Mouse (Mus musculus) right cerebral cortex, postnatal 4 days (tissue): ENCODE measurements around the gene Babam1.

Experiments
- DNase-seq: peaks from one replicate; pipeline ENCODE4 v3.0.0-alpha.2; 2022

The Babam1 gene

DNA sequence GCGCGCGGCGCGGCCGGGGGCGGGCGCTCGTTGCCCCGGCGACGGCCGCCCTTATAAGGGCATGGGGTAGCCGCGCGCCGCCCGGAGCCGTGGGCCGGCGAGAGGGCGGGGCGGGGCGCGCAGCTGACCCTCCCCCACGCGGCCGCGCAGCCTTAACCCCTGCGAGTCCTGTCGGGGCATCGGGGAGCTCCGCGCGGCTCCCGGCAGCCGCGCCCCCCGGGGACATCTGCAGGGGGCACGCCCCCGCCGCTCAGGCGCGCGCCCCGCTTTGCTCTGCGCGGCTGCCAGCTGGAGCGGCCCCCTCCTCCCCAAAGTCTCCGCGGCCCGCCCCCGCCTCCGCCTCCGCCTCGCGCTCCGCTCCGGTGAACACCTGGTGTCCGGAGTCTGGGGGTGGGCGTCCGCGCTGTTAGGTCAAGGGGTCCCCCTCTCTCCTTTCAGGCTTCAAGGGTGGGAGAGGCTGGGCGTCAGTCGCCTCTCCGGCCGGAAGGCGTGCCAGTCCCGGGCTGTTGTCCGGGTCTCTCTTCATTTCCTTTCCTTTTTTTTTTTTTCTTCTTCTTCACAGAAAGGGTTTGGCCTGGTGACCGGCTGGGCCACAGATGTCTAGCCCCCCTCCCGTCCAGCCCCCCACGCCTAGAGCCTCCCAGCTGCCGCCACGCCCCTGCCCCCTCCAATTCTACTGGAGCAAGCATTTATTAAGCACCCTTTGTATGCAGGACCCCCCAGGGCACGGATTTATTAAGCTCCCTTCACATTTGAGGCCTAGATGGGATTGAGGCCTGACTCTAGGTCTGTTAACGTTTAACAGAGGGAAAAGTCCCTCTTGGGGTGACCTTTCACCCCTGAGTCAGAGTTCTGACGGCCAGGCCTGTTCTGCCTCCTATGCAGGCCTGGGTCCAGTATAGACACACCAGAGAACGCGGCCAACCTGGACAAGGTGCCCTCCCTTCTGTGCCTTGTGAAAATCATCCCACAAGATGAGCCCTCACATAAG lies 14.4 kb upstream of the Babam1 start:
- peak; percentile 73 for DNase-seq

- no peak for DNase-seq
These were observed 13.3 kb upstream of the Babam1 start for GRCm38 (mm10) chr8:71383396-71383795.

DNA sequence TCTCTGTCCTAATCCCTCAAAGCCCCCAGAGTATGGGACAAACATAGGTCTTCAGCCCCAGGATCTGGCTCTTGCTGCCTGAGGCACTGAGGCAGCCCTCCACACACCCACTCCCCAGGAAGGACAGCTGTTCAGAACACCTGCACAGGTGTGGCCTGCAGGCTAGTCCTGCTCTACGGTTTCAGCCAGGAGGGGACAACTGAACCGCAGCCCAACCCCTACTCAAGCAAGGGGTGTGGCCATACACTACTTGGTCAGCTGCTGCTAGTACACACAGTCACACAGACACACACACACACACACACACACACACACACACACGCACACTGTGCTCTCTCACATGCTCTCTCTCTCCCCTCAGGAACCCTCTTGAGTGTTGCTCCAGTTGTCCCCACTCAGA lies 12.8 kb upstream of the Babam1 start:
- DNase-seq: no peak

DNA sequence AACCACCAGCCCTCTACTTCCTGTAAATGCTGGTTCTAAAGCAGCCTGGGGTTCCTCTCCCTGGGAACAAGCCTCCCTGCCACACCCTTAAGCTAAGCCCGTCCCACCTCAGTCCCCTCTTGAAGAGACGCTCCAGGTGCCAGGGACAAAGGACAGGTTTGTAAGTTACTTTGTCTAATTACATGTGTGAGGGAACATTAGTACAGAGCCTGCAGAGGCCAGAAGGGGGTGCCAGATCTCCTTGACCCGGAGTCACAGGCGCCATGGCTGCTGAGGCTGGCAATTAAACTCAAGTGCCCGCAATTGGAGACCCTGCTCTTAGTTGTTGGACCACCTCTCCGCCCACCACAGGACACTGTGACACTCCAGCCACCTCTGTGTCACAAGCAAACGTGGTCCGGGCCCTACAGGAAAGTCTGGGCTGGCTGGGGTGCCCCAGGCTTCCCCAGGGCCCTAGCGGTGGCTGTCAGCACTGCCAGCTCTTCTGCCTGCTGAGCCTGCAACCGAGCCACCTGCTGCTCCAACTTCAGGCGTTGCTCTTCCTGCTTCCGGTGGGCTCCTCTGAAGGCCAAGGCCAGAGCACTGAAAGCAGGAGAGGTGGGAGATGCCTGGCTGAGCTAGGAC lies 11.3 kb upstream of the Babam1 start:
- no peak for DNase-seq

GRCm38 (mm10) chr8:71388267-71388666 lies 8.4 kb upstream of the Babam1 start:
- DNase-seq: no peak

- DNase-seq: no peak
These were observed 5.0 kb upstream of the Babam1 start for GRCm38 (mm10) chr8:71391696-71392095.

DNA sequence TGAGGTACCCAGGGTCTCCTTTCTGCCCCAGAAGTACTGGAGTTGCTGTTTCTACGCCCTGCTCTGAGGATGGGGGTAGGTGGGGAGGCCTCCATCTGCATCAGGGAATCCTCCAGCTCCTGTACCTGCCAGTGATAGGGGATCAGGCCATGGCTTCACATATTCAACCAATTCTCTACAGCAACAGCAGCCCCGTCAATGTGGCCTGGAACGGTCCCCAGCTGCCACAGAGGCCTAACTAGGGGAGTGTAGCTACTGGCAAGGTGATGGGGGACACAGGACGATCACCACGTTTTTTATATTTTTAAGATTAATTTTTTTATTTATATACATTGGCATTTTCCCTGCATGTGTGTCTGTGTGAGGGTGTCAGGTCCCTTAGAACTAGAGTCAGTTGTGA lies 4.3 kb upstream of the Babam1 start:
- no peak for DNase-seq

GRCm38 (mm10) chr8:71392871-71393270 lies 3.8 kb upstream of the Babam1 start:
- DNase-seq: no peak

DNA sequence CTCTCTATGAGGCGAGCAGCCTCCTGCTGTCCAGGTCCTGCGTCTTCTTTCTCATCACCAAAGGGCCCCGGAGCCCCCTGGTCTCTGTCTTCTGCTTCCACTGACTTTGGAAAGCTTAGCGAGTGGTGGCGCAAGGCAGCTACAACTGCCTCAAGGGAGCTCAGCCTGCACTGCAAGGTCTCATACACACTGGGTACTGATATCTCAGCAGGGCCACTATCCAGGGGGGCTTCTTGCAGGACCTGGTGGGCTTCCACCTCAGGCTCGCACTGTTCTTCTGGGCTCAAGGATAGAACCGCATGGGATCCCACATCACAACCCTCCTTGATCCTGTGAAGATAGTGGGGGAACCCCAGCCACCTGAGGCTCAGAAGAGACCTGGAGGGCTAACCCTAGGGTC lies 2.2 kb upstream of the Babam1 start:
- DNase-seq: no peak

DNA sequence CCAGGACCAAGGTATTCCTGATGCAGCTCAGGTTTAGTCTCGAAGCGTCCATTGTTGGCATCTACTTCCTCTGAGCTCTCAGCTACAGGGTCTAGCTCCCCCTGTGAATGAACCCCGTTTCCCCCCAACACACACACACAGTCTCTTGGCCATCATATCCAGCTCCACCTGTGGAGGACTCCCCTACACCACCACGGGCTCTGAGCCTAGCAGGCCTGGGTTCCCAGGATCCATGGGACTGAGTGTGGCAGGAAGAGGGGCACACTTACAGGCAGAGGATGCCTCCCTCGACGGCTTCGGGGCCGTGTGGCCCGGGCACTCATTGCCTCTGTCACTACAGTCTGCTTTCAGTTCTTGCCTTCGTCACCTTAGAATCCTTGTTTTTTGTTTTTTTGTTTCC lies 1.6 kb upstream of the Babam1 start:
- DNase-seq: no peak

DNA sequence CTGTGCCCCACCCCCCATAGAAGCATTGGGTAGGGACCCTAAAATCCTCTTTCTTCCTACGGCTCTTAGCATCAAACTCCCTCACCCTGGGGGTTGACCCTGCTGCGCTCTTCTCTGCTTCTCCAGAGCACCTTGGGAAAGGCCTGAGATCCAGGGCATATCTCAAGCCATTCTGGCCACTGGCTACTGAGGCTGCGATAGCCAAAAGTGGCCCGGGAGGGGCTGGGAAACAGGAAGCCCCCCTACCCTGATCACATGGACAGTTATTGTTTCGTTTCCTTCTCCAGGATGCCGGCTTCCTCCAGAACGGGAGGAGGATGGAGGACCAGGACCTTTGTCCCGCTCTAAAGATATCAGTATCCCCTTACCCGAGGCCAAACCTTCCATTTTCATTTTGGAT lies 1.0 kb upstream of the Babam1 start, which contains the start of gene Ushbp1:
Gene Ushbp1, minus strand, starts transcription at position 174 of the 400 bp plus-strand sequence.
- no peak for DNase-seq

DNA sequence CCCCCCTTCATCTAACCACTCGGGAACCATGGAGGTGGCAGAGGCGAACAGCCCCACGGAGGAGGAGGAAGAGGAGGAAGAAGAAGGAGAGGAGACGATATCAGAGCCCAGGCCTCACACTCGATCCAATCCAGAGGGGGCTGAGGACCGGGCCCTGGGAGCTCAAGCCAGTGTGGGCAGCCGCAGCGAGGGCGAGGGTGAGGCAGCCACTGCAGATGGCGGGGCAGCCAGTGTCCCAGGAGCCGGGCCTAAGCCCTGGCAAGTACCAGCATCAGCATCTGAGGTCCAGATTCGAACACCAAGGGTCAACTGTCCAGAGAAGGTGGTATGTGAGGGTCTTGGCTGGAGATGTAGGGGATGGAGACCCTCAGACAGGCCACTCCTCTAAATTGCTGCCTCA lies 1.0 kb downstream of the Babam1 start:
- no peak for DNase-seq

DNA sequence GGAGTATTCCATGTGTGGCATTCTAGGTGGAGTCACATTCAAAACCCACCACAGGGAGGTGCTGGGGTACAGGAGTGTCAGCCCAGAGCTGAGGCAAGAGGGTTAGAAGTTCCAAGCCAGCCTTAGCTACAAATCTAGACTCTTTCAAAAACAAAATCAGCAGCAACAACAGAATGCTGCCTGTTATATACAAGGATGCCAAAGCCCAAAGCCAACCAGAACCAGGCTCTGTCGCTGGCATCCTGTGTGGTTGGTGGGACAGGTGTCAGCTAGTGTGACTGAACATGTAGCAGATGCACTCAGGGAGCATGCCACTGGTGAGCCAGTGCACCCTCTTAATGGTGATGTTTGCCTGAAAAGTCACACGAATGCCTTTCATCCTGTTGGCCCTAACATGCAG lies 4.2 kb downstream of the Babam1 start:
- no peak for DNase-seq

GRCm38 (mm10) chr8:71401454-71401853 lies 4.8 kb downstream of the Babam1 start:
- DNase-seq: no peak

GRCm38 (mm10) chr8:71402446-71402964 lies 5.8 kb downstream of the Babam1 start:
- DNase-seq: no peak

- no peak for DNase-seq
These were observed 6.6 kb downstream of the Babam1 start for GRCm38 (mm10) chr8:71403107-71403885.

DNA sequence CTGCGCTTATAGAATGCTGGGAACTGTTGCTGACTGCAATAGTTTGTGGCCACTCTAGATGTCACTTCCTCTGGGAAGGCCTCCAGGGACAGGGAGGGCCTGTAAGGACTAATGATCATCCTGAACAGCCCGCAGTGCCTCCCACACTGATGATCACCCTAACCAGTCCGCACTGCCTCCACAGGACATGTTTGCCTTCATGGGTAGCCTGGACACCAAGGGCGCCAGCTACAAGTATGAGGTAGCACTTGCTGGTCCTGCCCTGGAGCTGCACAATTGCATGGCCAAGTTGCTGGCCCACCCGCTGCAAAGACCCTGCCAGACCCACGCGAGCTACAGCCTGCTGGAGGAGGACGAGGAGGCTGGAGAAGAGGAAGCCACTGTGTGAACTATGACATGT lies 7.3 kb downstream of the Babam1 start:
- DNase-seq: no peak

DNA sequence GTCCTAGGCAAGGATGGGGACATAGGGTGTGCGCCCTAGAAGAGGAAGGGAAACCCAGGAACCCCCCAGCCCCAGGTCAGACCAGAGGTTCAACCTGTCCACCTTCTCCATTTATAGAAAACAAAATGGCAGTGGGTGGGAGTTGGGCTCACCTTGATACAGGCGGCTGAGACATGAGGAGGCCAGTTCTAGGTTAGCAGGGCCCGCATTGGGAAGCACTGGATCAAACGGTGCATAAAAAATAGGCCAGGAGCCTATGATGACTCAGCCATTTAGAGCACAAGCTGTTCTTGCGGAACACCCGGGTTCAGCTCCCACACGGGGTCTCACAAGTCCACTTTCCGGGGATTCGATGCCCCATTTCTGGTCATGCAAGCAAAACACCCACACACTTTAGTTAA lies 8.3 kb downstream of the Babam1 start:
- DNase-seq: no peak

- DNase-seq: peak; percentile 96
These were observed 8.9 kb downstream of the Babam1 start, which contains the start of gene Ankle1 for GRCm38 (mm10) chr8:71405401-71406098. Ankle1 (plus strand) TSS chr8:71406010.

DNA sequence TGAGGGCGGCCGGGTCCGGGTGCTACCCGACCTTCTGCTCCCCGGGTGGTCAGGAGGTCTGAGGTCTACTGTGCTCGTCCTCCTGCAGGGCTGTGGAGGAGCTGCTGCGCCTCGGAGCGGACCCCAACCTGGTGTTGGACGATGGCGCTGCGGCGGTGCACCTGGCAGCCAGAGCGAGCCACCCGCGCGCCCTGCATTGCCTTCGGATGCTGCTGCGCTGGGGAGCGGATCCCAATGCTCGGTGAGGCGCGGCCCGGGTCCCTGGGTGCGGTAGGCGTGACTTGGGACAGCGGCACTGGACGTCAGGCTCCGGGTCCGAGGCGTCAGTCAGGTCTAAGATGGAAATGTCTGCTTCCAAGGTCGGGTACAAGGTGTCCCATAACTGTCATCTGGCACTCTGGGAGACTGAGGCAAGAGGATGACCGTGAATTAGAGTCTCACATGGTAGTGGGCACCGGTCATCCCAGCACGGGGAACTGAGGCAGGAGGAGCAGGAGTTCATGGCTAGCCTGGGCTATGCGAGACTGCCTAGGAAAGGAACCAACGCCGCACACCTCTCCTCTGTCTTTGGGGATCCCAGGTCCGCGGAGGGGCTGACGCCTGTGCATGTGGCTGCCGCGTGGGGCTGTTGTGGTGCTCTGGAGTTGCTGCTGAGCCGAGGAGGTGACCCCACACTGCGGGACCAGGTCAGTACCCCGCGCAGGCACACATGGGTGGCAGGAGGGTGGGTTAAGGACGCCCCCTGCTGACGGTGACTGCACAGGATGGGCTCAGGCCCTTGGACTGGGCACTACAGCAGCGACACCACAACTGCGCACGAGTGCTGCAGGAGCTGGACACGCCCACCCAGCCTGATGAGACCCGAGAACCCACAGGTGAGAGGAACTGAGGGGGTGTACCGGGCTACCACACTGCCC lies 9.7 kb downstream of the Babam1 start:
- DNase-seq: peak; percentile 57

DNA sequence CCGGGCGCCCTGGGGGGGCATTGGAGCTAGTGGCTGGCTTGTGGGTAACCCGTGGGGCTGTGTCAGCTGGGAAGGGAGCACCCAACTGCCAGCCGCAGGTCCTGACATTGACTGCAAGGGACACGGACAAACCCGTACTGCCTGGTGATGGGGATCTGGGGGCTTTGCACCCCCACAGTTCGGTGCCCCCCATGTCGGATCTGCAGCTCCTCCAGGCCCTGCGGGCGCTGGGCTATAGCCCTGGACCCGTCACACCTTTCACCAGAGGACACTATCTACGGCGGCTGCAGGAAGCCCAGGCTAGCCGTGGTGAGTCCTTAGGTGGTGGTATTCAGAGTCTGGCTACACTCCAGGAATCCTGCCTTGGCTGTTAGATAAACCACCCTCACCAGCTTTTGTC lies 10.8 kb downstream of the Babam1 start:
- DNase-seq: no peak
